Mouse (Mus musculus) embryonic facial prominence, embryonic 14.5 days (tissue): ENCODE measurements around the gene Fmnl3. TPM values are rescaled to one million over a fixed set of nuclear protein-coding genes. Genes with fewer than 3 reads are reported as not detected.

ENCODE experiments used
- ATAC-seq: fragments of 200-750 bp; cut with Nextera tagmentation; 2 replicates; pipeline ENCODE4 v1.8.0; 2017; ENCODE audit warnings: low read depth, moderate number of reproducible peaks, moderate TSS enrichment
- DNase-seq: peaks from one replicate; pipeline ENCODE4 v3.0.0-alpha.2; 2015; ENCODE audit warnings: low spot score
- H3K27ac ChIP-seq: fragments of 300-500 bp; sonication (generic); replicated peaks from 2 replicates; pipeline ENCODE4 v1.5.1; 2014; ENCODE audit warnings: low read depth, mild to moderate bottlenecking, low read length, moderate library complexity
- H3K27me3 ChIP-seq: fragments of 300-500 bp; sonication (generic); replicated peaks from 2 replicates; pipeline ENCODE4 v1.6.1; 2014; ENCODE audit warnings: low read length; ENCODE audit not compliant: control insufficient read depth, insufficient read depth
- H3K36me3 ChIP-seq: fragments of 300-500 bp; sonication (generic); 2 replicates; pipeline ENCODE4 v1.6.1; 2014; ENCODE audit warnings: low read length, mixed read lengths; ENCODE audit not compliant: control insufficient read depth, insufficient read depth
- H3K4me1 ChIP-seq: fragments of 300-500 bp; sonication (generic); 2 replicates; pipeline ENCODE4 v1.6.1; 2014; ENCODE audit warnings: antibody characterized with exemption, low read length; ENCODE audit not compliant: control insufficient read depth, insufficient read depth
- H3K4me2 ChIP-seq: fragments of 300-500 bp; sonication (generic); 2 replicates; pipeline ENCODE4 v1.6.1; 2014; ENCODE audit warnings: low read depth, mild to moderate bottlenecking, low read length, moderate library complexity, mixed read lengths
- H3K4me3 ChIP-seq: fragments of 300-500 bp; sonication (generic); 2 replicates; pipeline ENCODE4 v1.5.1; 2014; ENCODE audit warnings: low read depth, mild to moderate bottlenecking, low read length
- H3K9ac ChIP-seq: fragments of 300-500 bp; sonication (generic); 2 replicates; pipeline ENCODE4 v1.6.1; 2014; ENCODE audit warnings: low read depth, mild to moderate bottlenecking, low read length, moderate library complexity, mixed read lengths
- H3K9me3 ChIP-seq: fragments of 300-500 bp; sonication (generic); 2 replicates; pipeline ENCODE4 v1.6.1; 2016; ENCODE audit warnings: low read length; ENCODE audit not compliant: control insufficient read depth
- WGBS: fragments of 180-500 bp; shearing (Covaris S2); extraction: QIAGEN DNeasy Blood & Tissue Kit; methylation state at CpG from one replicate; pipeline ENCODE4 v1.1.7; 2014; 5-methylcytosine and 5-hydroxymethylcytosine counted together
- polyA plus RNA-seq: library from polyadenylated mRNA; unstranded; fragments of >200 nt; fragmentation: Nextera tagmentation; extraction: Ambion mirVana; gene quantifications from 2 replicates; pipeline ENCODE4 v1.2.1, GENCODE M21; 2014

Gene Fmnl3
- polyA plus RNA-seq, 1 experiment from 2014 or later: 18.5 TPM

DNA sequence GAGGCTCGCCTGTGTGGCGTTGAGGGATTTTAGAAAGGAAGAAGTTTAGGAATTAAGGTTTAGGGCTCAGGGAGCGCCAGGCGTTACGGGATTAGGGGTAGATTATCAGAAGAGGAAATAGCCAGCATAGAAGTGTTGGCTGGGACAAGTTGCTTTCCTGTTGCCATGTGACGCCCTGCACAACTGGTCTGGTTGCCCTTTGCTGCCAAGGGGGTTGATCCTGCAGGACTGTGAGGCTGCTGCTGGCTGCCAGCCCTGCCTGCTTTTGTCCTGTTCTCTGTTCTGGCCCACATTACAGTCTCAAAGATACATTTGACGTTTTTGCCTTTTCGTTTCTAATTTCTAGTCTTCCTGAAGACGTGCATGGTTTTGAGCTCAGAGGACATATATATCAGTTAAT is 34.9 kb upstream of the Fmnl3 start:
- Histone ChIP-seq H3K36me3 (peaks cover 83% of the 10 kb centered on the region), H3K4me1 (no peaks in the 10 kb centered on the region), H3K27ac (no peak overlapping the region), H3K9me3 (no peaks in the 10 kb centered on the region), H3K4me2 (no peak overlapping the region), H3K9ac (no peak overlapping the region), H3K27me3 (no peaks in the 10 kb centered on the region), H3K4me3 (no peak overlapping the region)
- DNase-seq (no peak), ATAC-seq (no peak)
- 89% methylated on average over 9 of the region's 9 CpGs for WGBS

DNA sequence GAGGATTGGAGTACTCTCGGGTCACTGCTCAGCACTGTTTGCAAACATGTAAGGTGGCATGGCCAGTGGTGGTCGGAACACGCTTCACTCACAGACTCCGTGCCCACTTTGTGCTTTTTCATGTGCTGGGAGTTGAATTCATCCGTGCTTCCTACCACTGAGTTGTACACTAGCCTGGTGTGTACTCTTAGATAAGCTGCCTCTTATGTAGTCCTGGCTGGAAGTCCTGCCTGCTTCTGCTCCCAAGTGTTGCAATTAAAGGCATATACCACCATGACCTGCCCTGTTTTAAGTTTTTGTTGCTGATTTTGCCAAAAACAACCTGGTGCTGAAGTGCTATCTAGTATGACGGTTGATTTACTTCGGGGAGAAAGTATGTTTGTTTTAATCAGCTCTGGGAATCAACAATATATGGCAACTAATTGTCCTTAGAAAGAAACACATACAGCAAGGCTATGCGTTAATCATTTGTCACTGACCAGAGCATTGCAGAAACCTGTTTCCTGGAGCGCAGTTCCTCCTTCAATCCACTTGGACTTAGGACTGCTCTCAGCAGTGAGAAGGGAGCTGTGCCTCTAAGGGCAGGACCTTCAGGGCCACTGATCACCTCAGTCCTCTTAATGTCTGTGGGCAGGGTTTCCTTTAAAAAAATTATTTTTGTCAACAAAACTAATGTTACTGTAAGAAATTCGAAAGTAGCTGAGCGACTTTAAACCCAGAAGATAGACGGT is 33.0 kb upstream of the Fmnl3 start:
- peaks cover 65% of the 10 kb centered on the region for H3K36me3 ChIP-seq
- WGBS: 93% methylated on average over 12 of the region's 12 CpGs

DNA sequence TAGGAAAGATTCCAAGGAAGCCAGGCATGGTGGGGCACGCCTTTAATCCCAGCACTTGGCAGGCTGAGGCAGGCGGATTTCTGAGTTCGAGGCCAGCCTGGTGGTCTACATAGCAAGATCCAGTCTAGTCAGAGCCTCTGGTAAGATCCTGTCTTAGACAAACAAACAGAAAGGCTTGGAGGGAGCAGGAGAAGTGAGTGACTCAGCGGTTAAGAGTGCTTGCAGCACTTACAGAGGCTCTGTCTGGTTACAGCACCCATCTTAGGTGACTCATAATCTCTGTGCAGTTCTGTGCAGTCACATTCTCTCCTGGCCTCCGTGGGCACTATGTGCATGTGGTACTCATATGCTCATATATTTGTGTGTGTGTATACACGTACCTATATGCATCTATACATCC is 30.3 kb upstream of the Fmnl3 start:
- 87% methylated on average over 6 of the region's 6 CpGs for WGBS
- Histone ChIP-seq H3K4me2 (no peak overlapping the region), H3K4me3 (no peak overlapping the region), H3K27me3 (no peaks in the 10 kb centered on the region), H3K27ac (no peak overlapping the region), H3K9ac (no peak overlapping the region), H3K9me3 (no peaks in the 10 kb centered on the region), H3K36me3 (peaks cover 38% of the 10 kb centered on the region), H3K4me1 (peaks cover 14% of the 10 kb centered on the region)
- DNase-seq (no peak), ATAC-seq (no peak)

More for the DNA sequence above, 33.0 kb upstream of the Fmnl3 start:
- Histone ChIP-seq H3K27ac (no peak overlapping the region), H3K27me3 (no peaks in the 10 kb centered on the region), H3K9ac (no peak overlapping the region), H3K4me1 (peaks cover 3% of the 10 kb centered on the region; the same call in 1 of the 2 replicates), H3K9me3 (no peaks in the 10 kb centered on the region), H3K4me3 (no peak overlapping the region), H3K4me2 (no peak overlapping the region)
- DNase-seq: no peak
- no peak for ATAC-seq

DNA sequence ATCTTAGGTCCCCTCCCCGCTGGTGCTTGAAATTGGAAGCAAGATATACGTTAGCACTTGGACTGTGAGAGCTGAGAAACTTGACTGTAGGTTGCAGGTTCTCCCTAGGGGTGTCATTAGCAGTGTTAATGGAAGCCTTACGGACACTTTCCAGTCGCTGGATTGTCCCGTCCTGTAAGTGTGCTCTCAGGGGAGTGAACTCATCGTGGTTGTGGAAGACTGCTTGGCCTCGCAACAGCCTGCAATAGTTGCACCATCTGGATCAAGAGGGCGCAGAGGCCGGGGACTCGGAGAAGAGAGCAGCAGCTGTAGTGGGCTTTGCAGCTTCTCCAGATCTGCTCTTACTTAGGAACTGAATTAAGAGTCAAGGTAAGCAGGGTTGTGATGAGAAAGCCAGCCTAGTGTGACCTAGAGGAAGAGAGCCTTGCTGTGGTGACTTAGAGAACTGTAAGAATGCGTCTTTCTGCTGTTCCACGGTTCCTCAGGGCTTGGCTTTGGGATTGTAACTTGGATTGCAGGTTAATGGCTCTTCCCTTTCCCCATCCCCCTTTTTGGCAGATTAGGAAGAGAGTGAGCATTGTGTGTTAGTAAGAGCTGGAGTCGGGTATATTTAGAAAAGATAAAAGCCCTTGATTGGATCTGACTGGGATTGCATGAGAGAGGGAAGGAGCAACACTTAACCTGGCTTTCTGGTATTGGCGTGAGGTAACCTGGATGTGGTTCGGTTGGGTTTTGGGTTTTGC is 29.4 kb upstream of the Fmnl3 start:
- no peak overlapping the region for H3K4me2 ChIP-seq
- no peak overlapping the region for H3K4me3 ChIP-seq
- H3K27ac ChIP-seq: no peak overlapping the region
- WGBS: 64% methylated on average over 15 of the region's 15 CpGs
- H3K9me3 ChIP-seq: no peaks in the 10 kb centered on the region
- ATAC-seq (peak; percentile 60; the same call in 1 of the 2 replicates), DNase-seq (peak; percentile 64)
- no peaks in the 10 kb centered on the region for H3K27me3 ChIP-seq
- H3K36me3 ChIP-seq: peaks cover 29% of the 10 kb centered on the region
- peaks cover 22% of the 10 kb centered on the region for H3K4me1 ChIP-seq
- no peak overlapping the region for H3K9ac ChIP-seq

DNA sequence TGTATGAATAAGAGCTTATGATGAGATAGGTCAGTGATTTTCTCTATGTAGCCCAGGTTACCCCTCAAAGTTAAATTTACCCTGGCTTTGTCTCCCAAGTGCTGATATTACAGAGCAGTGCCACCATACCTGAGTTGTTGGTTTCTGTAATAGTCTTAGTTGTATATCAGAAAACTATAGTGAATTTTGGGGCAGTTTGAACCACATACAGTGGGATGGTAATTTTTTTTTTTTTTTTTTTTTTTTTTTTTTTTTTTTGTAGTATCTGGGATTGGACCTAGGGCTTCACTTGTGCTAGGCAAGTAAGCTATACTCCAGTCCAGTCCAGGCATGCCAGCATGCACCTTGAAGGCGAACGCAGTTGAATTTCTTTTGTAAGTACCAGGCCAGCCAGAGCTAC is 27.3 kb upstream of the Fmnl3 start:
- no peak overlapping the region for H3K9ac ChIP-seq
- no peaks in the 10 kb centered on the region for H3K9me3 ChIP-seq
- WGBS: 82% methylated on average over 2 of the region's 2 CpGs
- no peaks in the 10 kb centered on the region for H3K27me3 ChIP-seq
- H3K4me1 ChIP-seq: peaks cover 30% of the 10 kb centered on the region
- DNase-seq: no peak
- H3K4me2 ChIP-seq: no peak overlapping the region
- no peak for ATAC-seq
- H3K27ac ChIP-seq: no peak overlapping the region
- H3K36me3 ChIP-seq: 0 out of 2 replicates have a peak, but pooled peaks cover 9% of the 10 kb centered on the region
- no peak overlapping the region for H3K4me3 ChIP-seq

DNA sequence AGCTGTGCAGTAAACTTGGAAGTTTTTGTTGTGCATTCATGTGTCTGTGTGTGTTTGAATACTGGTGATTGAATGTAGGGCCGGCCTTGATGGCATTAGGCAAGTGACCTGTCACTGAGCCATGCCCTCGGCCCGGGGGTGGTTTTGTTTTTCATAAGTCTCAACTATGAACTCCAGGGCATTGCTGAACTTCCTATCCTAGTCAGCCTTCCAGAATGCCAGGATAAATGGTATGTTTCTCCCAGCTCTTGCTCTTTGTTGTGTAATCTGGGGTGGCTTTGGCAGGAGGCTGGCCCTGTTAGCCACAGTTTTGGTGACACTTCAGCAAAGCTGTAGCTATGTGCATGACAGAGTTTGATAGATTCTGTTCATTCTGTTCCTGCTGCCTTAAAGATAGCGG is 26.6 kb upstream of the Fmnl3 start:
- 0 out of 2 replicates have a peak, but pooled peaks cover 8% of the 10 kb centered on the region for H3K36me3 ChIP-seq
- H3K27ac ChIP-seq: no peak overlapping the region
- no peak for DNase-seq
- no peak overlapping the region for H3K9ac ChIP-seq
- H3K9me3 ChIP-seq: no peaks in the 10 kb centered on the region
- peaks cover 30% of the 10 kb centered on the region for H3K4me1 ChIP-seq
- no peaks in the 10 kb centered on the region for H3K27me3 ChIP-seq
- ATAC-seq: no peak
- WGBS: 67% methylated on average over 4 of the region's 4 CpGs
- H3K4me2 ChIP-seq: no peak overlapping the region
- H3K4me3 ChIP-seq: no peak overlapping the region

DNA sequence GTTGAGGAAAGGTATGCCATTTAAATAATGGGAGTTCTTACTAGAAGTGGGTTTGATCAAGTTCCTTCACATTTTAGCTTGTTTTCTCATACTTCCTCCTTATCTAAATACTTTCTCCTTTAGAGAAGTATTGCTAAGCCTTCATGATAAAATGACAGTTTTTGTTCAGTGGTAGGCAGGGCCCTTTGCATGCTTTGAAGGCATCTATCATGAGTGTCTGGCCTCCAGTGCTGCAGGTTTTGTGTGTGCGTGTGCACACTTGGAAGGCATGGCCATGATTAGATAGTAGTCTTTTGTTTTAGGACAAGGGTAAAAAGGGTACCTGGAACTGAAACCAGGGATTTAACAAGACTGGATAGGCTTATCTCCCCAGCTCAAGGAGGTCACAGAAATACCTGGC is 26.2 kb upstream of the Fmnl3 start:
- no peaks in the 10 kb centered on the region for H3K27me3 ChIP-seq
- no peak overlapping the region for H3K9ac ChIP-seq
- no peak for ATAC-seq
- no peak overlapping the region for H3K4me3 ChIP-seq
- no peaks in the 10 kb centered on the region for H3K9me3 ChIP-seq
- H3K4me1 ChIP-seq: peaks cover 30% of the 10 kb centered on the region
- 74% methylated on average over 1 of the region's 1 CpGs for WGBS
- no peak overlapping the region for H3K4me2 ChIP-seq
- H3K36me3 ChIP-seq: 0 out of 2 replicates have a peak, but pooled peaks cover 8% of the 10 kb centered on the region
- DNase-seq: no peak
- no peak overlapping the region for H3K27ac ChIP-seq

DNA sequence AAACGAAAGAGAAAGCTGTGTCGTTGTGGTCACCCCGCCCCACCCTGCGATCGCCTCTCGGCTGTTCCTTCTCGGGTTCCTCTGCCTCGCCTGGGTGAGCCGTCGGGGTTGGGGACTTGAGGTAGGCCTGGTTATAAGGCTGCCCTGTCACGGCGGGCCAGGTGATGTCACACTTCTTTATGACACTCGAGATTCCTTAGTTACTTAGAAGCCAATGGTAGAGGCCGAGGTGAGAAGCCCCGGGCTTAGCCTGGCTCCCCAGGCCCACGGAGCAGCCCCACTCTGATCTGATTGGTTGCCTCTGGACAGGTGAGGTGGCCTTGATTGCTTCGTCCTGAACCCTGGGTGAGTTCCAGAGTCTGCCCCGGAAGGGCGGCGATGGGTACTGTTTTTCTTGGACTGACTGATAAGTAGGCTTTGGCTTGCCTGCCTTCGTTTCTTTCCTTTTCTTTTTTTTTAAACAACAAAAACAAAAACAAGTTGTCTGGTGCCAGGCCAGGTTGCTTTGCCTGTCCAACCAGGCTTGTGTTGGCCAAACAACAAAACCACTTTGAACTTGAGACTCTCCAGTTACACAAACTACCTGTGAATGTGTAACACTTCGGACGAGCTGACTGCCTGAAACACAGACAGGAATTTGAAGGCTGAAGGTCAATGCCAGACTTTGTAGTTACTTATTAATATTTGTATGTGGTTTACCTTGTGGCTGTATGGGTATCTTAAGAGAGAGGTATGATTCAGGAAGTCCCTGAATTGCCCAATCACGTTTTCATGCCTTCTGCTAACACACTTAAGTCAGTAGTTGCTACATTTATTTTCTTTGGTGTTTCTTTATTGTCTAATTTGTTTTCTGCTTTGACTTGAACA is 23.3 kb upstream of the Fmnl3 start:
- H3K27ac ChIP-seq: peak overlapping the region; percentile 86
- H3K4me3 ChIP-seq: peak overlapping the region; percentile 81
- 7% methylated on average over 23 of the region's 24 CpGs for WGBS
- peaks cover 29% of the 10 kb centered on the region for H3K4me1 ChIP-seq
- no peak for DNase-seq
- no peaks in the 10 kb centered on the region for H3K9me3 ChIP-seq
- H3K9ac ChIP-seq: peak overlapping the region; percentile 89
- H3K27me3 ChIP-seq: no peaks in the 10 kb centered on the region
- no peaks in the 10 kb centered on the region for H3K36me3 ChIP-seq
- peak; percentile 34 for ATAC-seq
- H3K4me2 ChIP-seq: peak overlapping the region; percentile 85
